Comparison of ENCODE assay signal across 8 mouse cellular contexts in genomic region chr1:56973593-56973950, GRCm38 (mm10). TPM values are rescaled to one million over a fixed set of nuclear protein-coding genes. Genes with fewer than 3 reads are reported as not detected.
DNase-seq lines count a peak whose midpoint lies in the region; ATAC-seq and TF ChIP-seq lines count a peak whose summit lies in the region.

No protein-coding gene starts in this region.

- H3K9me3 ChIP-seq in forebrain, embryonic 15.5 days, result no peaks in the 10 kb centered on the region
- no peaks in the 10 kb centered on the region for H3K9me3 ChIP-seq in liver, postnatal 0 days (ENCODE audit: low read length)

- DNase-seq in heart, adult 2 months, result no peak
- DNase-seq in heart, postnatal 4 days, result no peak
- no peak for DNase-seq in liver, postnatal 0 days
- no peak for DNase-seq in urinary bladder, postnatal 10 days (ENCODE audit: low spot score)
- no peak for DNase-seq in cerebellum, adult 11-12 months
- DNase-seq in ovary, postnatal 14 days (ENCODE audit: low spot score), result no peak

- peaks cover 23% of the 10 kb centered on the region for H3K79me3 ChIP-seq in C2C12 (ENCODE audit: low read depth)

- peak overlapping the region; percentile 92 for H3K9ac ChIP-seq in heart, adult 2 months (ENCODE audit: low read depth, low read length)
- peak overlapping the region; percentile 75 for H3K9ac ChIP-seq in forebrain, embryonic 15.5 days (replicated peaks)
- peak overlapping the region; percentile 61 for H3K9ac ChIP-seq in liver, postnatal 0 days (replicated peaks)

- H3K27me3 ChIP-seq in heart, adult 2 months (ENCODE audit: control insufficient read depth, insufficient read depth, low read length), result peaks cover 28% of the 10 kb centered on the region
- H3K27me3 ChIP-seq in C2C12 (ENCODE audit: control insufficient read depth, insufficient read depth, insufficient read length), result no peaks in the 10 kb centered on the region
- peaks cover 25% of the 10 kb centered on the region for H3K27me3 ChIP-seq in forebrain, embryonic 15.5 days
- peaks cover 87% of the 10 kb centered on the region for H3K27me3 ChIP-seq in liver, postnatal 0 days (ENCODE audit: insufficient read depth, low read length)

- H3K79me2 ChIP-seq in heart, adult 2 months (replicated peaks; ENCODE audit: control insufficient read depth, insufficient read depth, low read length), result no peaks in the 10 kb centered on the region
- peaks cover 30% of the 10 kb centered on the region for H3K79me2 ChIP-seq in C2C12 (ENCODE audit: control insufficient read depth, insufficient read depth)

- TF ChIP-seq CTCF in heart, adult 2 months (IDR thresholded peaks at IDR 0.05), result no peak
- TF ChIP-seq CTCF in C2C12 (IDR thresholded peaks at IDR 0.05; ENCODE audit: control insufficient read depth, insufficient read depth, insufficient read length), result no peak
- TF ChIP-seq CTCF in liver, postnatal 0 days (IDR thresholded peaks at IDR 0.05; ENCODE audit: low read depth), result no peak

- intact Hi-C loops in heart, adult 2 months (cut with DNase I), result loop anchor here (10.0 kb wide), 1 partner anchor 1569 kb away; the partner anchor contains the start of gene Plcl1

- no peaks in the 10 kb centered on the region; the same call in 1 of the 2 replicates for H3K4me1 ChIP-seq in heart, adult 2 months (ENCODE audit: control insufficient read depth, insufficient read depth, low read length)
- H3K4me1 ChIP-seq in forebrain, embryonic 15.5 days, result peaks cover 60% of the 10 kb centered on the region
- H3K4me1 ChIP-seq in liver, postnatal 0 days (ENCODE audit: insufficient read depth), result peaks cover 20% of the 10 kb centered on the region

- no peaks in the 10 kb centered on the region for H3K36me3 ChIP-seq in heart, adult 2 months (ENCODE audit: control insufficient read depth, insufficient read depth, low read length)
- peaks cover 8% of the 10 kb centered on the region for H3K36me3 ChIP-seq in C2C12 (ENCODE audit: control insufficient read depth, insufficient read depth)
- H3K36me3 ChIP-seq in forebrain, embryonic 15.5 days, result no peaks in the 10 kb centered on the region
- no peaks in the 10 kb centered on the region for H3K36me3 ChIP-seq in liver, postnatal 0 days (replicated peaks; ENCODE audit: insufficient read depth, low read length)

- H3K27ac ChIP-seq in heart, adult 2 months, result no peak overlapping the region
- H3K27ac ChIP-seq in forebrain, embryonic 15.5 days (replicated peaks), result peak overlapping the region; percentile 96
- no peak overlapping the region for H3K27ac ChIP-seq in liver, postnatal 0 days (ENCODE audit: low read depth)

- H3K4me3 ChIP-seq in heart, adult 2 months, result peak overlapping the region; percentile 98
- H3K4me3 ChIP-seq in C2C12 (ENCODE audit: insufficient read depth, poor library complexity, severe bottlenecking), result peak overlapping the region; percentile 61
- peak overlapping the region; percentile 89 for H3K4me3 ChIP-seq in forebrain, embryonic 15.5 days
- H3K4me3 ChIP-seq in liver, postnatal 0 days (ENCODE audit: low read depth, low read length), result peak overlapping the region; percentile 69

- H3ac ChIP-seq in C2C12 (ENCODE audit: control insufficient read depth, insufficient read length, low read depth), result peak overlapping the region; percentile 69

- no peak for TF ChIP-seq POLR2A in heart, adult 2 months (IDR thresholded peaks at IDR 0.05; ENCODE audit: insufficient read depth, low read depth, low read length)

- H3K4me2 ChIP-seq in forebrain, embryonic 15.5 days (replicated peaks), result peak overlapping the region; percentile 94
- H3K4me2 ChIP-seq in liver, postnatal 0 days (ENCODE audit: low read depth, low read length), result peak overlapping the region; percentile 99

- no peak for ATAC-seq in forebrain, embryonic 15.5 days (replicated peaks)
- ATAC-seq in liver, postnatal 0 days, result no peak

- no peak for TF ChIP-seq EP300 in heart, adult 2 months (IDR thresholded peaks at IDR 0.05; ENCODE audit: insufficient read depth, low read depth, low read length)
- TF ChIP-seq EP300 in liver, postnatal 0 days (IDR thresholded peaks at IDR 0.05; ENCODE audit: low read depth), result no peak

- under 1% methylated on average over 16 of the region's 16 CpGs for WGBS in heart, adult 2 months
- WGBS in forebrain, embryonic 15.5 days, result 0% methylated on average over 16 of the region's 16 CpGs
- WGBS in liver, postnatal 0 days (ENCODE audit: insufficient replicate concordance), result under 1% methylated on average over 16 of the region's 16 CpGs

TF ChIP-seq in C2C12, 6 proteins besides CTCF, POLR2A, EP300 and RAD21:
- no peak for TF ChIP-seq MAX (IDR thresholded peaks at IDR 0.05)
- no peak for TF ChIP-seq MYOG (IDR thresholded peaks at IDR 0.05; ENCODE audit: control insufficient read depth, extremely low read depth, insufficient read length)
- no peak for TF ChIP-seq MYOD1 (IDR thresholded peaks at IDR 0.05; ENCODE audit: control insufficient read depth, insufficient read length, low read depth)
- TF ChIP-seq USF1 (IDR thresholded peaks at IDR 0.05; ENCODE audit: low read depth), result no peak
- TF ChIP-seq CEBPB (IDR thresholded peaks at IDR 0.05; ENCODE audit: low read depth), result no peak
- no peak for TF ChIP-seq FOSL1 (IDR thresholded peaks at IDR 0.05; ENCODE audit: insufficient read depth, low read length, poor library complexity, severe bottlenecking)

RNA-seq across cellular contexts. Expression of gene Satb2, which starts 4.9 kb away (rescaled TPM):
- total RNA-seq in heart, adult 2 months (2021), result under 1 TPM; 0.25 to 0.39 TPM
- 0.14 and 0.18 TPM in 2 replicates for polyA plus RNA-seq in heart, adult 2 months (2012; rRNA removed)
- under 1 TPM; 0.50 to 0.69 TPM for total RNA-seq in heart, postnatal 4 days (2021)
- 2.7 TPM for polyA plus RNA-seq in C2C12 (2012; fragmentation: generic; extraction: Trizol)
- polyA plus RNA-seq in forebrain, embryonic 15.5 days (2015; fragmentation: Nextera tagmentation; extraction: Ambion mirVana), result 46.2 and 62.5 TPM in 2 replicates
- polyA plus RNA-seq in liver, postnatal 0 days (2015; fragmentation: Nextera tagmentation; extraction: Ambion mirVana), result 0.05 and 0.11 TPM in 2 replicates

Comparison
In these comparisons a context has a peak if more than half of its experiments do, and no peak if none do; other contexts are left out.
1. RNA of gene Satb2, which starts 4.9 kb away (polyA plus RNA-seq): 46.2 to 62.5 TPM in forebrain, embryonic 15.5 days; 2.7 TPM in C2C12 (single experiment), 0.14 to 0.18 TPM in heart, adult 2 months and 0.05 to 0.11 TPM in liver, postnatal 0 days; every median in the first group is over 10 times any median in the second.
2. Peak in every context shown above with its lines, with median percentiles within 50 percentile points of each other: H3K4me3 ChIP-seq and H3K9ac ChIP-seq.